Mouse (Mus musculus) lung, embryonic 15.5 days (tissue): ENCODE results near the gene Prss12. TPM values are rescaled to one million over a fixed set of nuclear protein-coding genes. Genes with fewer than 3 reads are reported as not detected.
"Not testable (repeated sequence)": the region's sequence is repeated elsewhere in the genome, so short reads cannot be mapped to it uniquely, and the experiment has no call there.

Source experiments
- ATAC-seq: fragments of 200-750 bp; cut with Nextera tagmentation; 2 replicates; pipeline ENCODE4 v1.8.0; 2017; ENCODE audit warnings: moderate number of reproducible peaks, borderline replicate concordance; ENCODE audit not compliant: low FRiP score, low TSS enrichment; ENCODE audit errors: extremely low read depth
- H3K27ac ChIP-seq: fragments of 300-500 bp; sonication (generic); 2 replicates; pipeline ENCODE4 v1.5.1; 2015; ENCODE audit warnings: moderate library complexity, mild to moderate bottlenecking, inconsistent platforms
- H3K27me3 ChIP-seq: fragments of 300-500 bp; sonication (generic); 2 replicates; pipeline ENCODE4 v1.6.1; 2015; ENCODE audit warnings: inconsistent platforms
- H3K36me3 ChIP-seq: fragments of 300-500 bp; sonication (generic); 2 replicates; pipeline ENCODE4 v1.6.1; 2015; ENCODE audit warnings: inconsistent platforms
- H3K4me1 ChIP-seq: fragments of 300-500 bp; sonication (generic); 2 replicates; pipeline ENCODE4 v1.6.1; 2015; ENCODE audit warnings: inconsistent platforms
- H3K4me2 ChIP-seq: fragments of 300-500 bp; sonication (generic); 2 replicates; pipeline ENCODE4 v1.6.1; 2015; ENCODE audit warnings: inconsistent platforms, mild to moderate bottlenecking, moderate library complexity
- H3K4me3 ChIP-seq: fragments of 300-500 bp; sonication (generic); 2 replicates; pipeline ENCODE4 v1.5.1; 2015; ENCODE audit warnings: mild to moderate bottlenecking, inconsistent platforms
- H3K9ac ChIP-seq: fragments of 300-500 bp; sonication (generic); 2 replicates; pipeline ENCODE4 v1.6.1; 2015; ENCODE audit warnings: inconsistent platforms
- H3K9me3 ChIP-seq: fragments of 300-500 bp; sonication (generic); 2 replicates; pipeline ENCODE4 v1.6.1; 2016; ENCODE audit warnings: inconsistent platforms
- WGBS: fragments of 180-500 bp; shearing (Covaris S2); methylation state at CpG from one replicate; pipeline ENCODE4 v1.1.7; 2015; 5-methylcytosine and 5-hydroxymethylcytosine counted together
- polyA plus RNA-seq: library from polyadenylated mRNA; unstranded; fragments of >200 nt; fragmentation: Nextera tagmentation; extraction: Ambion mirVana; gene quantifications from 2 replicates; pipeline ENCODE4 v1.2.1, GENCODE M21; 2015

Prss12 gene
- polyA plus RNA-seq, 1 experiment from 2014 or later = 20.8 TPM

DNA sequence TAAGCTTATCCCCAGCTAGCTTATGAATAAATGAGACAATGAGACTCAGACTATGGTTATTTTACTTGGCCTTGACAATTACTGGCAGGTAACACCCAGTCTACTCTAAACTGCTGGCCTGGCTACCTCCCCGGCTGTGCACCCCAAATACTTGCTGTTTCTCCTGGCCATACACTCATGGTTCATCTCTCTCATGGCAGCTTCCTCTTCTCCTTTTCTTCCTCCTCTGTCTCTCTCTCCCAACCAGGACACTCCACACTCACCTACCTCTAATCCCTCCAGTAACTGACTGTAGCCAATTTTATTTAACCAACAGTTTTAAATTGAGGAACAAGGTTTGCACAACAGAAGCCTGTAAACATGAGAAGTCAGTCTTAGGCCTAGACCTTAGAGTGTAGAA lies 45.1 kb downstream of the Prss12 start:
- no peak overlapping the region for H3K4me2 ChIP-seq
- H3K4me1 ChIP-seq = no peaks in the 10 kb centered on the region
- no peak overlapping the region for H3K27ac ChIP-seq
- H3K9ac ChIP-seq = no peak overlapping the region
- no peak for ATAC-seq
- no peaks in the 10 kb centered on the region for H3K27me3 ChIP-seq
- no peaks in the 10 kb centered on the region for H3K9me3 ChIP-seq
- WGBS = 94% methylated on average over 1 of the region's 1 CpGs
- H3K4me3 ChIP-seq = no peak overlapping the region
- no peaks in the 10 kb centered on the region for H3K36me3 ChIP-seq

DNA sequence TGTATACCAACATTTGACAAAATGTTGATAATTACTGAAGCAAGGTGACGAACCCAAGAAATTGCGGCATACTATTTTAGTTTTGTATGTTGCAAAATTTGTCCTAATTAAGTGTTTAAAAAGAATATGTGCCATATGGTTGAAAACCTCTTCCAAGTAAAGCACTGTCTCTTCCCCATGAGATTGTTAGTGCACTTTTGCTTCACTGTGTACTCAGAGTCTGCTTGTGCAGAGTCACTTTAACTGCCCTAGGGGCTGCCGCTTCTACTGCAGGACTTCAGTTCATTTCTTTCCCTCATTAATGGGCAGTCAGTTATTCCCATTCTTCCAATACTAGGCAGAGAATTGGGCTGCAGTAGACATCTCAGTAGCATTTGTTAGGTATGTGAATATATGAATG lies 46.5 kb downstream of the Prss12 start:
- H3K27me3 ChIP-seq = no peaks in the 10 kb centered on the region
- no peaks in the 10 kb centered on the region for H3K36me3 ChIP-seq
- no peak overlapping the region for H3K4me3 ChIP-seq
- no peak for ATAC-seq
- 79% methylated on average over 3 of the region's 3 CpGs for WGBS
- no peaks in the 10 kb centered on the region for H3K4me1 ChIP-seq
- H3K9me3 ChIP-seq = no peaks in the 10 kb centered on the region
- H3K9ac ChIP-seq = no peak overlapping the region
- no peak overlapping the region for H3K27ac ChIP-seq
- no peak overlapping the region for H3K4me2 ChIP-seq

GRCm38 (mm10) chr3:123495088-123495487 lies 48.4 kb downstream of the Prss12 start:
- H3K9ac ChIP-seq = no peak overlapping the region
- WGBS = 58% methylated on average over 6 of the region's 6 CpGs
- no peak for ATAC-seq
- H3K27me3 ChIP-seq = no peaks in the 10 kb centered on the region
- no peaks in the 10 kb centered on the region; the same call in 1 of the 2 replicates for H3K4me1 ChIP-seq
- no peaks in the 10 kb centered on the region for H3K9me3 ChIP-seq
- H3K4me3 ChIP-seq = no peak overlapping the region
- no peak overlapping the region for H3K4me2 ChIP-seq
- no peaks in the 10 kb centered on the region for H3K36me3 ChIP-seq
- H3K27ac ChIP-seq = no peak overlapping the region

DNA sequence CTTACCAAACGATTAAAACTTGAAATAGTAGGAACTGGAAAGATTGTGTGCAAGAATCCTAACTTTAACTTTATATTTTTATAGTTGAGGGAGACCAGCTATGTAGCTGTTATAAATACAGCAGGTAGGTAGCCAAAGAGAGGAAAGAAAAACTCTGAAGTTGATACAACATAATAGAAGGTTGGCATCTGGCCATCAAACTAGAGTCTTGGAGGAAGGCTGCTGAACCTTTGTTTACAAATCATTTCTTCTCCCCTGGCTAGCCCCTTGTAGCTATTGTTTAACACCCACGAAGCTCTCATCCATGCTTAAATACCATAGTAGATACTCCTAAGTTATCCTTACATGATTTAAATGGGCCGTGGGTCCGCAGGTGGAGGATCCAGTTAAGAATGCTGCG lies 52.1 kb downstream of the Prss12 start:
- 66% methylated on average over 5 of the region's 5 CpGs for WGBS
- no peak for ATAC-seq

GRCm38 (mm10) chr3:123501798-123502197 lies 55.1 kb downstream of the Prss12 start:
- not testable (repeated sequence) for H3K27ac ChIP-seq, H3K9me3 ChIP-seq, ATAC-seq, H3K36me3 ChIP-seq, H3K27me3 ChIP-seq, H3K4me1 ChIP-seq, H3K4me3 ChIP-seq, H3K9ac ChIP-seq, H3K4me2 ChIP-seq
- 90% methylated on average over 2 of the region's 2 CpGs for WGBS

More for the DNA sequence above, 52.1 kb downstream of the Prss12 start:
- H3K27ac ChIP-seq = no peak overlapping the region
- H3K9ac ChIP-seq = no peak overlapping the region
- no peaks in the 10 kb centered on the region; the same call in 1 of the 2 replicates for H3K4me1 ChIP-seq
- H3K4me2 ChIP-seq = no peak overlapping the region
- H3K9me3 ChIP-seq = no peaks in the 10 kb centered on the region
- H3K27me3 ChIP-seq = no peaks in the 10 kb centered on the region
- no peaks in the 10 kb centered on the region for H3K36me3 ChIP-seq
- no peak overlapping the region for H3K4me3 ChIP-seq

DNA sequence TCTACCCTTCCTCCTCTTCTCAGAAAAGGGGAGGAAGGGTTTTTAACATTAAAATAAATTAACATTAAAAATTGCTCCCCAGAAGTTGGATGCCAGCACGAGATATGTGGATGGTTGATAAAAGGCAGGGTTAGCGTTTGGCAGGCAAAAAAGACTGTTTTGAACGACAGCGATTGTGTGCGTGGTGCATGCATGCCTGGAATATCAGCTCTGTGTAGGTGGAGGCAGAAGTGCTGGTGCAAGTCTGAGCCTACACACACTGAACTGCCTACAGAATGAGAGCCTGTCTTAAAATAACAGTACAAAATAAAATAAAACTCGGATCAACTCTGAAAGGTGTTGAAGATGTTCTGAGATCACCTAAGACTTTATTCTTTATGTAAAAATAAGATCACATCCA lies 57.2 kb downstream of the Prss12 start:
- Histone ChIP-seq H3K4me2 (no peak overlapping the region), H3K27me3 (no peaks in the 10 kb centered on the region), H3K27ac (no peak overlapping the region), H3K4me3 (no peak overlapping the region), H3K36me3 (0 out of 2 replicates have a peak, but pooled peaks cover 9% of the 10 kb centered on the region), H3K9me3 (no peaks in the 10 kb centered on the region), H3K9ac (no peak overlapping the region), H3K4me1 (peaks cover 6% of the 10 kb centered on the region)
- ATAC-seq = no peak
- 61% methylated on average over 6 of the region's 6 CpGs for WGBS

DNA sequence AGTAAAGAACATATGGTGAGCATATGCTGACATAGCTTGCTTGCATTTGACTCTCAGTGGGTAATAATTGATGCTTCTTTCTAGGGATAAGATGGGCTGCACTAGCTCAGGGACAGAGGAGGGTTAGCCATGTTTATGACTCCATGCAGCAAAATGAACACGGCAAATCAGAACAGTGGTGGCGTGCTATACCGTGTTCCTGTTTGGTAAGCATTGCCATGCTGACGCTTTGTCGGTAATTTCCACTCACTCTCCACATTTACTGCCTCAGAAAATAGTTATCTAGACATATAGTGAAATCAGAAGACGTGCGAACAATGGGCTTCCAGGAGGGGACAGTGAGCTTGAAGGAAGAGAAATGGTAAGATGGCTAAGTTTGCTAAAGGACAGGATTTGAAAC lies 58.1 kb downstream of the Prss12 start:
- Histone ChIP-seq H3K36me3 (0 out of 2 replicates have a peak, but pooled peaks cover 9% of the 10 kb centered on the region), H3K4me3 (no peak overlapping the region), H3K9me3 (no peaks in the 10 kb centered on the region), H3K27ac (no peak overlapping the region), H3K9ac (no peak overlapping the region), H3K4me2 (no peak overlapping the region), H3K27me3 (no peaks in the 10 kb centered on the region), H3K4me1 (peaks cover 13% of the 10 kb centered on the region)
- WGBS = 81% methylated on average over 7 of the region's 7 CpGs
- no peak for ATAC-seq

DNA sequence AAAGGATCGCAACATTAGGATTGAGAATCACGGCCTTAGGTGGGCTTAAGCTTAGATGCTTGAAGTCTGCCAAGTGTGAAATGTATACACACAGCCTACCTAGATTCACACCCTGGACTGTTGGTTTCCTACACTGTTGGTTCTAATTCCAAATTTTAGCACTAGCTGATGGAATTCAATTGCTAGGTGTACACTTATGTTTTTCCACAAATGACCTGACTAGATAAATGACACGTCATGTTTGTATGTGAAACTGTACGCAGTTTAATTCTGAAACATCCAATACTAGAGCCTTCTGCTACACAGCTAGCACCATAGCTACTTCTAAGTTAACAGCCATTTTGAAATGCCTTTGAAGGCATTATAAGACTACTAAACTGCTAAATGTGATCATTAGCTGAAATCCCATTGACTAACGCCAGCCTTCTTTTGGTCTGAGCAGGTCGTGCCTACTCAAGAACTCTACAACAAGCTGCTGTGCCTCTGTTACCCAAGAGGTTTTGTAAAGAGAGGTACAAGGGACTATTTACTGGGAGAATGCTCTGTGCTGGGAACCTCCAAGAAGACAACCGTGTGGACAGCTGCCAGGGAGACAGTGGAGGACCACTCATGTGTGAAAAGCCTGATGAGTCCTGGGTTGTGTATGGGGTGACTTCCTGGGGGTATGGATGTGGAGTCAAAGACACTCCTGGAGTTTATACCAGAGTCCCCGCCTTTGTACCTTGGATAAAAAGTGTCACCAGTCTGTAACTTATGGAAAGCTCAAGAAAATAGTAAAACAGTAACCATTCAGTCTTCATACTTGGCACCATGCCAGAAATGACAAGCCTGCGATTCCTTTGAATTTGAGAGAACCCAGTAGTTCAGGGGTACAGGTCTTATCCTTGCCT lies 59.3 kb downstream of the Prss12 start:
- WGBS = 50% methylated on average over 9 of the region's 9 CpGs
- Histone ChIP-seq H3K9ac (no peak overlapping the region), H3K4me2 (peak overlapping the region; percentile 71; the same call in 1 of the 2 replicates), H3K36me3 (0 out of 2 replicates have a peak, but pooled peaks cover 9% of the 10 kb centered on the region), H3K27me3 (no peaks in the 10 kb centered on the region), H3K27ac (no peak overlapping the region), H3K4me3 (no peak overlapping the region), H3K9me3 (no peaks in the 10 kb centered on the region), H3K4me1 (peaks cover 15% of the 10 kb centered on the region)
- no peak for ATAC-seq

DNA sequence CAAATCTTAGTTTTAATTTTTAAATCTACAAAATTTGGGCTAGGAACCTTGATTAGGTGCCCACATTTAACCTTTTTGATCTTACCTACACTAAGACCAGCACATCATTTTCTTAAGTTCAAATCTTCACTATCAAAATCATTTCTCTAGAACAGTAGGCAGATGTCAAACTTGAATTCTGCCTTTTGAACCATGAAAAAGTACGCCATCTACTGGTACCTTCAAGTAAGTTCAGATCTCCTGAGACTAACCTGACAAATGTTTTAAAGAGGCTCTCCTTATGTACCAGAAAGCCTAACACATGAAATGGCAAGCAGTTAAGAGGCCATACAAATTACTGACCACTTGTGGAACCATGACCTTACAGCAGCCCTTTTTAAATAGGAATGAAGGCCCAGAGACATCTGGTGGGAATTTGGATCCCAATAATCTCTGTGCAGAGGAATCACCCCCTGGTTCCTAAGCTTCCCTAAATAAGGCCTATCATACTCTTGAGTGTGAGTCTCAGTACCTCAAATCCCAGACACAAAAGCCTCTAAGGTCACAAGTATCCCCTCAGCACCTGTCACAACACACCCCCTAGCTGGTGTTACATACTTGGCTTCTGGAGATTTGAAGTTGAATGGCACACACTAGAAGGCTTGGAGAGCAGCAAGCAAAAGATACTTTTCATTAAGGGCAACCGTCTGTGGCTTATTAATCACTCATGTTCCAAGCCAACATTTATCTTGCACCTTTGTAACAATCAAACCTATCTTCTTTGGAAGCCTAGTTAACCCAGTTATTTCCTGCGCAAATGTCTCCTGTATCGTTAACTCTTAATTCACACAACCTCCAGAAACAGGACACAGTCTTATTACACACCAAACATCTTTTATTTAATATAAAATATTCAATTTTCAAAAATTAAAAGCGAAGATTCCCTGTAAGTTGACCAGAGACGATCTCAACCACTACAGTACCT lies 60.3 kb downstream of the Prss12 start:
- Histone ChIP-seq H3K36me3 (0 out of 2 replicates have a peak, but pooled peaks cover 9% of the 10 kb centered on the region), H3K4me1 (peaks cover 15% of the 10 kb centered on the region), H3K9ac (peak overlapping the region; percentile 75), H3K9me3 (no peaks in the 10 kb centered on the region), H3K27ac (peak overlapping the region; percentile 63), H3K4me3 (peak overlapping the region; percentile 60), H3K27me3 (no peaks in the 10 kb centered on the region), H3K4me2 (peak overlapping the region; percentile 71)
- no peak for ATAC-seq
- 5% methylated on average over 6 of the region's 6 CpGs for WGBS

- Histone ChIP-seq H3K27ac (peak overlapping the region; percentile 63), H3K4me3 (peak overlapping the region; percentile 60), H3K4me2 (peak overlapping the region; percentile 71), H3K36me3 (0 out of 2 replicates have a peak, but pooled peaks cover 9% of the 10 kb centered on the region), H3K4me1 (peaks cover 15% of the 10 kb centered on the region), H3K9me3 (no peaks in the 10 kb centered on the region), H3K9ac (peak overlapping the region; percentile 75), H3K27me3 (no peaks in the 10 kb centered on the region)
- WGBS = under 1% methylated on average over 10 of the region's 10 CpGs
- ATAC-seq = no peak
Measured at GRCm38 (mm10) chr3:123507663-123508055, 60.9 kb downstream of the Prss12 start.

DNA sequence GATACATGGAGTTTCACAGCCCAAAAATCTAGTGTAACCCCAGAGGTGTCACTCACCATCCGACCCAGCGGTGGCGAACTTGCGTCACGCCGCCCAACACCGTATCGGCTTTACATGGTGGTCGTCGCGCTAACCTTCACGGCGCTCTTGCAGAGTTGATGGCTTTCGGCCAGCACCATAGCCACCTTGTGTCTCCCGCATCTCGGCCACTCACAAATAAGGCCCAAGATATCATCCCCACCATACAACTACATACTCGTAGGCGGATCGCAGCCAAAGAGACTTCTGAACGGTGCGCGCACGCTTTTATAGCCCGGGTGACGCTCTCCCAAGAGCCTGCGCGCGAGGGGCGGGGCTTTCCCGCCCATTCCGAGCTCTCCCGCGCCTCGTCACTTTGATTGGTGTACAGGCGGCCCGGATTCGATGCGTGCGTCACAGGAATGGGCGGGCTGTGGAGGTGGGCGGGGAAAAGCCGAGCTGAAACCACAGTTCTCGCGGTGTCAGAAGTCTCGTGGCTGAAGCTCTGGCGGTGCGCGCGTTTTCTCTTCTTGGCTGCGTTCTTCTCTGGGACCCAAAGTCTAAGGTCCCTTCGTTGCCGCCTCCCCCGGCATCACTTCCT lies 61.5 kb downstream of the Prss12 start:
- Histone ChIP-seq H3K9ac (peak overlapping the region; percentile 87), H3K36me3 (0 out of 2 replicates have a peak, but pooled peaks cover 9% of the 10 kb centered on the region), H3K27me3 (no peaks in the 10 kb centered on the region), H3K4me2 (peak overlapping the region; percentile 71), H3K4me1 (peaks cover 15% of the 10 kb centered on the region), H3K4me3 (peak overlapping the region; percentile 60), H3K9me3 (no peaks in the 10 kb centered on the region), H3K27ac (peak overlapping the region; percentile 99)
- peak; percentile 97 for ATAC-seq
- under 1% methylated on average over 53 of the region's 53 CpGs for WGBS
